Mouse (Mus musculus): ENCODE data around the gene Stat3. TPM values are rescaled to one million over a fixed set of nuclear protein-coding genes. Genes with fewer than 3 reads are reported as not detected.

The Stat3 gene
- total and polyA plus RNA-seq, 3 experiments, result 35.9 to 69.2 (median 51.1) TPM

DNA sequence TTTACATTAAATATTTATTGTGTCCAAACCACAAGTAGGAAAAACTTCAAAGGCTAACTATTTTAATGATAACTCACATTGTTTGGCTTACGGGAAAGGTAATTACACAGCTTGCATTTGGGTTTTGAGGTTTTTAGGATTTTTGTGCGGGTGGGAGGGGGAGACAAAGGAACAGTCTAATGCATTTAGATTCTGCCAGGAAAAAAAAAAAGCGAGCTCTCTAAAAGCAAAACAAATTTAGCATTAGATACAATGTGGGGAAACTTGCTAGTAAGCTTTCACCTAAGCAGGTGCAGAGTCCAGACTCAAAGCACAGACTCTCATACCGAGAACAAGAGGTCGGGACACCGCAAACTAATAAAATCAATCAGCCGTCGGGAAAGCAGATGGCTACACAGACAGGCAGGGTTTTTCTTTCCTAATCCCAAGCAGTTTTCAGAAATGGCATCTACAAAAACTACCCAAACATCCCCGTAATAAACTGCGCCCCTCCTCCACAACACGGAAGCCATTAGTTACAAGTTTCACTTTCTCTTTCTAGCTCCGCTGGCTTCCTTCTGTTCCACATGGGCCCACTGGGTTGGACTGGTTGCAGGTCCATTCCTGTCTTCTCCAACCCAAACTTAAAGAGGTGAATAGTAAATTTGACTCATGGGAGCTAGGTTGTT is 8.0 kb downstream of the Stat3 start (continued):
- peak; percentile 90 for TF ChIP-seq SIN3A (IDR thresholded peaks at IDR 0.05; ENCODE audit: low read length)
- TF ChIP-seq TBP (conservative IDR thresholded peaks at IDR 0.05; ENCODE audit: low read depth, low read length), result peak; percentile 76
- TF ChIP-seq PAX5 (IDR thresholded peaks at IDR 0.05; ENCODE audit: low read length), result no peak
- TF ChIP-seq JUND (conservative IDR thresholded peaks at IDR 0.05; ENCODE audit: low read depth, low read length), result peak; percentile 80
- no peak; the same call in 1 of the 2 replicates for TF ChIP-seq RAD21 (IDR thresholded peaks at IDR 0.05; ENCODE audit: low read depth, low read length)
- TF ChIP-seq CHD1 (IDR thresholded peaks at IDR 0.05; ENCODE audit: low read depth, low read length), result no peak
- peak; percentile 84 for TF ChIP-seq MEF2A (IDR thresholded peaks at IDR 0.05; ENCODE audit: borderline replicate concordance, low read depth, low read length)
- TF ChIP-seq ZNF384 (IDR thresholded peaks at IDR 0.05; ENCODE audit: low read depth, low read length), result peak; percentile 90
- no peak for TF ChIP-seq ZMIZ1 (IDR thresholded peaks at IDR 0.05; ENCODE audit: low read depth, low read length)
- no peak for TF ChIP-seq NRF1 (IDR thresholded peaks at IDR 0.05; ENCODE audit: low read depth, low read length)
- peak; percentile 90 for TF ChIP-seq MXI1 (IDR thresholded peaks at IDR 0.05; ENCODE audit: low read depth, low read length)
- TF ChIP-seq ZKSCAN1 (IDR thresholded peaks at IDR 0.05; ENCODE audit: borderline replicate concordance, low read depth, low read length), result no peak
- peak; percentile 54; the same call in 1 of the 2 replicates for TF ChIP-seq JUN (IDR thresholded peaks at IDR 0.05; ENCODE audit: insufficient read depth, low read depth, low read length)
- TF ChIP-seq MAFK (IDR thresholded peaks at IDR 0.05; ENCODE audit: insufficient replicate concordance, low read length), result peak; percentile 72; the same call in 1 of the 2 replicates
- TF ChIP-seq SMC3 (IDR thresholded peaks at IDR 0.05; ENCODE audit: low read depth, low read length), result no peak
- TF ChIP-seq NELFE (IDR thresholded peaks at IDR 0.05; ENCODE audit: low read depth, low read length), result no peak
- TF ChIP-seq UBTF (IDR thresholded peaks at IDR 0.05; ENCODE audit: low read depth, low read length), result no peak; the same call in 1 of the 2 replicates
- no peak for TF ChIP-seq USF2 (conservative IDR thresholded peaks at IDR 0.05; ENCODE audit: low read depth, low read length)

DNA sequence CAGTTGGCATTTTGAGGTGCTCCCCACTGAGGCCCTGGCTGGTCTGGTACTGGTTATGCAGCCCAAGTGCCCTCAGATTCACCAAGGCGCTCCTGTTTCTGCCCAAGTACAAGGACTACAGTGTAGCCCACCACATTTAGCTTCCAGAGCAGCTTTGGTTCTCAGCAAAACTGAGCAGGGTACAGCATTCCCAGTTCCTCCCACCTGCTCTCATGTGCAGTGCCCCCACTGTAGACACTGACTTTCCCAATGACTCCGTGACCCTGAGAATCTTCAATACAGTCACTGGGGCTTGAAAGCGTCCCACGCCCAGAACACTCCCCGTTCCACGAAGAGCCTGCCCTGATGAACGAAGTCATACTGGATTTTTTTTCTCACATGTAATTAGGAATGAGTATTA is 8.7 kb downstream of the Stat3 start:
- Histone ChIP-seq H3K9ac (ENCODE audit: insufficient read depth, low read depth) (peak overlapping the region; percentile 86; the same call in 1 of the 2 replicates), H3K79me2 (replicated peaks; ENCODE audit: control insufficient read depth, extremely low read depth, insufficient read depth, poor library complexity, severe bottlenecking) (peaks cover 56% of the 10 kb centered on the region), H3K4me2 (ENCODE audit: insufficient read depth, low read depth, poor library complexity, severe bottlenecking) (peak overlapping the region; percentile 96), H3K9me3 (replicated peaks; ENCODE audit: low read length) (no peaks in the 10 kb centered on the region), H3K27me3 (replicated peaks) (no peaks in the 10 kb centered on the region), H3K27ac (ENCODE audit: insufficient read depth, low read depth) (no peak overlapping the region), H3K36me3 (replicated peaks in 1 of 2; ENCODE audit: control insufficient read depth in 1 of 2, insufficient read depth in 1 of 2, low read length in 1 of 2) (peaks cover 2 to 46% of the 10 kb centered on the region in 2 experiments), H3K4me1 (ENCODE audit: control insufficient read depth in 1 of 2, insufficient read depth in 2 of 2) (peaks cover 18 to 43% of the 10 kb centered on the region in 2 experiments), H3K4me3 (replicated peaks in 1 of 3; ENCODE audit: low read depth in 2 of 3, low read length in 2 of 3, poor library complexity in 1 of 3) (no peak overlapping the region)
- TF ChIP-seq MAZ (IDR thresholded peaks at IDR 0.05; ENCODE audit: low read depth, low read length) (no peak), RAD21 (IDR thresholded peaks at IDR 0.05; ENCODE audit: low read depth, low read length) (no peak), SMC3 (IDR thresholded peaks at IDR 0.05; ENCODE audit: low read depth, low read length) (no peak), MXI1 (IDR thresholded peaks at IDR 0.05; ENCODE audit: low read depth, low read length) (no peak), JUN (IDR thresholded peaks at IDR 0.05; ENCODE audit: insufficient read depth, low read depth, low read length) (no peak), IRF4 (IDR thresholded peaks at IDR 0.05; ENCODE audit: low read depth, low read length) (no peak; the same call in 1 of the 2 replicates), ZKSCAN1 (IDR thresholded peaks at IDR 0.05; ENCODE audit: borderline replicate concordance, low read depth, low read length) (no peak)
- no peak for DNase-seq (ENCODE audit: extremely low read depth)
- in situ Hi-C loops (cut with MboI; ENCODE audit: low pct_ligation_motif_present, low pct_unique_long_range_greater_than_20kb, low sequenced_read_pairs), result no loop called here
- dilution Hi-C loops (cut with MboI; ENCODE audit: extremely low pct_ligation_motif_present, extremely low pct_unique_long_range_greater_than_20kb, low sequenced_read_pairs), result no loop called here

Measured in CH12.LX (cell line).